Mouse (Mus musculus): ENCODE results near the gene Irf6.

Gene Irf6

GRCm38 (mm10) chr1:193156316-193157110 is 3.6 kb downstream of the Irf6 start:
- no peak for DNase-seq (ENCODE audit: low spot score)

- no peak for DNase-seq (ENCODE audit: low spot score)
These were observed 4.2 kb downstream of the Irf6 start for GRCm38 (mm10) chr1:193157111-193157492.

GRCm38 (mm10) chr1:193159163-193159562 is 6.3 kb downstream of the Irf6 start:
- DNase-seq (ENCODE audit: low spot score) = no peak

GRCm38 (mm10) chr1:193159613-193160012 is 6.7 kb downstream of the Irf6 start:
- DNase-seq (ENCODE audit: low spot score) = no peak

GRCm38 (mm10) chr1:193160317-193161032 is 7.6 kb downstream of the Irf6 start:
- DNase-seq (ENCODE audit: low spot score) = no peak

GRCm38 (mm10) chr1:193167746-193168145 is 14.8 kb downstream of the Irf6 start, which contains the start of gene A130010J15Rik:
Gene A130010J15Rik, plus strand, starts transcription at chr1:193168046.
- no peak for DNase-seq (ENCODE audit: low spot score)

- no peak for DNase-seq (ENCODE audit: low spot score)
These were observed 16.3 kb downstream of the Irf6 start for GRCm38 (mm10) chr1:193169228-193169627.

- DNase-seq (ENCODE audit: low spot score) = no peak
These were observed 16.9 kb downstream of the Irf6 start for GRCm38 (mm10) chr1:193169856-193170255.

GRCm38 (mm10) chr1:193172991-193173809 is 20.3 kb downstream of the Irf6 start:
- peak; percentile 86 for DNase-seq (ENCODE audit: low spot score)

GRCm38 (mm10) chr1:193173810-193174129 is 20.9 kb downstream of the Irf6 start:
- no peak for DNase-seq (ENCODE audit: low spot score)

- DNase-seq (ENCODE audit: low spot score) = no peak
These were observed 21.3 kb downstream of the Irf6 start for GRCm38 (mm10) chr1:193174143-193174733.

GRCm38 (mm10) chr1:193181104-193181503 is 28.2 kb downstream of the Irf6 start:
- DNase-seq (ENCODE audit: low spot score) = no peak

GRCm38 (mm10) chr1:193188257-193188656 is 35.3 kb downstream of the Irf6 start:
- no peak for DNase-seq (ENCODE audit: low spot score)

- no peak for DNase-seq (ENCODE audit: low spot score)
These were observed 36.3 kb downstream of the Irf6 start for GRCm38 (mm10) chr1:193189151-193189621.

GRCm38 (mm10) chr1:193189771-193190170 is 36.9 kb downstream of the Irf6 start:
- no peak for DNase-seq (ENCODE audit: low spot score)

- DNase-seq (ENCODE audit: low spot score) = no peak
These were observed 38.9 kb downstream of the Irf6 start for GRCm38 (mm10) chr1:193191675-193192283.

GRCm38 (mm10) chr1:193194416-193195140 is 41.7 kb downstream of the Irf6 start:
- DNase-seq (ENCODE audit: low spot score) = no peak

- DNase-seq (ENCODE audit: low spot score) = no peak
These were observed 42.4 kb downstream of the Irf6 start for GRCm38 (mm10) chr1:193195169-193195810.

GRCm38 (mm10) chr1:193197494-193198205 is 44.7 kb downstream of the Irf6 start:
- DNase-seq (ENCODE audit: low spot score) = no peak

- DNase-seq (ENCODE audit: low spot score) = no peak
These were observed 45.4 kb downstream of the Irf6 start for GRCm38 (mm10) chr1:193198312-193198711.
